Mouse (Mus musculus) hematopoietic stem cell, adult 5-6 weeks (primary cell): ENCODE measurements around the gene Galnt17. TPM values are rescaled to one million over a fixed set of nuclear protein-coding genes. Genes with fewer than 3 reads are reported as not detected.

Experiments used
- ATAC-seq, 2 experiments: fragments of 125-278 bp in 1 of 2; replicated peaks in 1 of 2; 2 replicates each; pipeline ENCODE4 v1.8.0; 2016 to 2017; ENCODE audit warnings: inconsistent platforms in 2 of 2, mild to moderate bottlenecking in 2 of 2, moderate number of reproducible peaks in 2 of 2, low read depth in 1 of 2, moderate TSS enrichment in 1 of 2; ENCODE audit not compliant: low FRiP score in 2 of 2, poor library complexity in 2 of 2, severe bottlenecking in 2 of 2, insufficient read depth in 1 of 2, low TSS enrichment in 1 of 2
- total RNA-seq: library from RNA; stranded (forward); fragments of 172-1452, 232-1000 nt; gene quantifications from 2 replicates; pipeline ENCODE4 v1.2.3, GENCODE M21; 2017

Gene Galnt17
- total RNA-seq, 1 experiment from 2014 or later, result not detected

GRCm38 (mm10) chr5:131264145-131264544, 44.2 kb downstream of the Galnt17 start:
- ATAC-seq, result no peak

GRCm38 (mm10) chr5:131250701-131251636, 57.3 kb downstream of the Galnt17 start:
- ATAC-seq, result no peak

GRCm38 (mm10) chr5:131248416-131248815, 59.9 kb downstream of the Galnt17 start:
- no peak for ATAC-seq

GRCm38 (mm10) chr5:131246591-131246990, 61.7 kb downstream of the Galnt17 start:
- ATAC-seq, result no peak

GRCm38 (mm10) chr5:131241689-131242088, 66.6 kb downstream of the Galnt17 start:
- ATAC-seq, result no peak

- ATAC-seq, result no peak
Observed at GRCm38 (mm10) chr5:131239813-131240212, 68.5 kb downstream of the Galnt17 start.

GRCm38 (mm10) chr5:131236906-131237305, 71.4 kb downstream of the Galnt17 start:
- no peak for ATAC-seq

GRCm38 (mm10) chr5:131233828-131234227, 74.5 kb downstream of the Galnt17 start:
- no peak for ATAC-seq

- ATAC-seq, result no peak
Observed at GRCm38 (mm10) chr5:131231060-131231459, 77.2 kb downstream of the Galnt17 start.

- ATAC-seq, result no peak
Observed at GRCm38 (mm10) chr5:131229744-131230143, 78.6 kb downstream of the Galnt17 start.

- no peak for ATAC-seq
Observed at GRCm38 (mm10) chr5:131223416-131223815, 84.9 kb downstream of the Galnt17 start.

GRCm38 (mm10) chr5:131222498-131223244, 85.6 kb downstream of the Galnt17 start:
- no peak for ATAC-seq

- no peak for ATAC-seq
Observed at GRCm38 (mm10) chr5:131218221-131218620, 90.1 kb downstream of the Galnt17 start.

- no peak for ATAC-seq
Observed at GRCm38 (mm10) chr5:131211618-131212017, 96.7 kb downstream of the Galnt17 start.

- no peak for ATAC-seq
Observed at GRCm38 (mm10) chr5:131201146-131201545, 107.2 kb downstream of the Galnt17 start.

GRCm38 (mm10) chr5:131192311-131192710, 116.0 kb downstream of the Galnt17 start:
- no peak for ATAC-seq

- no peak for ATAC-seq
Observed at GRCm38 (mm10) chr5:131184566-131184965, 123.7 kb downstream of the Galnt17 start.

GRCm38 (mm10) chr5:131181231-131181630, 127.1 kb downstream of the Galnt17 start:
- ATAC-seq, result no peak
